Mouse (Mus musculus): ENCODE results near the gene Aqp9.

- TF ChIP-seq CTCF (IDR thresholded peaks at IDR 0.05; ENCODE audit: extremely low read depth, insufficient read depth, low read length) (0 out of 2 replicates have a peak, but pooled peaks have one; percentile 1), POLR2A (IDR thresholded peaks at IDR 0.05; ENCODE audit: extremely low read depth, insufficient read depth, low read length) (no peak)
Observed at GRCm38 (mm10) chr9:71079201-71079600, 89.3 kb downstream of the Aqp9 start.

Data from cortical plate, adult 2 months (tissue).